Mouse (Mus musculus): ENCODE measurements around the gene Klk12.

Klk12 gene

DNA sequence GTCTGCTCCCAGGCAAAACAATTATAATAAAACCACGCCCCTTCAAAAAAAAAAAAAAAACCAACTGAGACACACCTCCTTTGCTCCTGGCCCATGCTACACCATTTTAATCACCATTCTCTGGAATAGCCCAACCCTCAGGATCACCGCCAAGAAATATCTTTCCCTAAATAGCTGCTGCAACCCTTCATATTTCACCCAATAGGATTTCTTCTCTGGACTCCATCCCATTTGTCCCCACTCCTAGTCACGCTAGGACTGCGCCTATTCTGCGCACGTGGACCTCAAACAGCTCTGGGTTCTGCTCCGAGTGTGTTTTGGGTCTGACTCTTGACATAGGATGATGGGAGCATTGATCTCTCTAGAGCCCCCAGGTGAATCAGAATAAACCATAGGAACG lies 27.7 kb downstream of the Klk12 start:
- no peak for DNase-seq (ENCODE audit: low read depth, low spot score)

GRCm38 (mm10) chr7:43797333-43797769 lies 28.7 kb downstream of the Klk12 start, which contains the start of gene Klk8:
TSS of gene Klk8 (plus strand) at chr7:43797577.
- no peak for DNase-seq (ENCODE audit: low read depth, low spot score)

DNA sequence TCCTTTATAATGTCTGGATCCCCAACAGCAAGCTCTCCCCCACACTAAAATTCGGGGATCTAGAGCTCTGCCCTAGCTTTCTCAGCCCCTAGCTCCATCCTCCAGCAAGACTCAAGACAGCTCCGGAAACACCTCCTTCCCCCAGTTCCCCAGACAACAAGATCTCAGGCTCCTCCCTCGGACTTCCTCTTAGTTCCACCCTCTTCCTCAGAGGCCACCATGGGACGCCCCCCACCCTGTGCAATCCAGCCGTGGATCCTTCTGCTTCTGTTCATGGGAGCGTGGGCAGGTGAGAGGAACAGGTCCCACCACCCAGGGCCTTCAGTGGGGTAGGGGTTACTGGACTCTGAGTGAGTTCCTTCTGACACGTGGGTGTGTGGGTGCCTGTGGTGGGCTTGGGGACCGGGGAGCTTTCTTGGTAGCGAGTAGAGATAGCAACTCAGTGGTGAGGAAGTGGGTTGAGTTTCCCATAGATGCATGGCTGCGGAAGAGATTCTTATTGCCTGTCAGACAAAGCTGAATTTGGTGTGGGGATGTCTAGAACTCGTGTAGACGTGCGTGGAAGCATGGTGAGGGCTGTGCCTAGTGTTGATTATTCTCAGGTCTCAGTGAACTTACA lies 29.3 kb downstream of the Klk12 start:
- no peak for DNase-seq (ENCODE audit: low read depth, low spot score)

- no peak for DNase-seq (ENCODE audit: low read depth, low spot score)
Measured at GRCm38 (mm10) chr7:43799876-43800275, 31.2 kb downstream of the Klk12 start.

DNA sequence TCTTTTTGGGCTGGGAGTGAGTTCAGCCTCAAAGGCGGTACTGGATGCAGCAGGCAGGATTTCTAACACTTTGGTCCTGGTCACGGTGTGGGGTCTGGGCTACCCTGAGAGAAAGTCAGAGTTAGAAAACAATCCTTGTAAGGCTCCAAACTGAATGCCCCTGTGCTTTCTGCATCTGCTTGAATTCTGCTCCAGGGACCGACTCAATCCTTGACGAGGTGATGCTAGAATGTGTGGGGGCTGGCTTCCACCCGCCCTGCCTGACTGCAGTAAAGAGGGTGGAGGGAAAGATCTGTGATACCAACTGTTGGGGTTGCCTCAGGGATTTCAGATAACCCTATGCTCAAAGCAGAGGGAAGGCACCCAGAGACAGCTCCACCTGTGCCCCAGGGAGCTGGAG lies 42.3 kb downstream of the Klk12 start, which contains the start of gene Klk7:
Gene Klk7 (plus strand): TSS at position 301 of the 400 bp plus-strand sequence.
- no peak for DNase-seq (ENCODE audit: low read depth, low spot score)

DNA sequence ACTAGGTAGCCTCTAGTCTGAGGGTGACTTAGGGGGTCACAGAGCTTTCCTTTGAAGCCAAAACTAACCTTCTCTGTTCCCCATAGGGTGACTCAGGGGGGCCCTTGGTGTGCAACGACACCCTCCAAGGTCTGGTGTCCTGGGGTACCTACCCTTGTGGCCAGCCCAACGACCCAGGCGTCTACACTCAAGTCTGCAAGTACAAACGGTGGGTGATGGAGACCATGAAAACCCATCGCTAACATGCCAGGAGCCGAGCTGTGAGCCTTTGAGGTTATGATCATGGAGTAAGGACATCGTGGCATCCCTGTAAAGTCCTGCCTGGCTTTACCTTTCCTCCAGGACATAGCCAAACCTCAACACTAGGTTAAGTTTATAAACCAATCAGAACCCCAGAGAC lies 46.5 kb downstream of the Klk12 start:
- DNase-seq (ENCODE audit: low read depth, low spot score): no peak

- DNase-seq (ENCODE audit: low read depth, low spot score): no peak
Measured at GRCm38 (mm10) chr7:43816746-43817145, 48.0 kb downstream of the Klk12 start.

DNA sequence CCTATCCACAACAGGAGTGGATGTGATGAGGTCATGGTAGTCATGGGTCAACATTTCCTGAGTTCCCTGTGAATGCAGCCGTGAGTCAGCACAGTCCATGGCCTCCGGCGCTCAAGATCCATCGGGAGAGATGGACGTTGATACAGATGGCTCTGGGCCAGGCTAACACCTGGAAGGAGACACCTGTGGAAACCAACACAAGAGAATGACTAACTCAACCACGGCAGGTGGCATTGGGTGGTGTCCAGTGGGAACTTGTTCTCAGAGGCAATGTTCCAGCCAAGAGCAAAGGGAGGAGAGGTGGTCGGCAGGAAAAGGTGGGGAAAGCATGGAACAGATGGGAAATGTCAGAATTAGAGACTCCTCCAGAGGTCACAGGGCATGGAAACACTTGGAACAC lies 52.9 kb downstream of the Klk12 start:
- DNase-seq (ENCODE audit: low read depth, low spot score): no peak

Measured in WW6 (cell line).